Mouse (Mus musculus): ENCODE results near the gene Rpl34. TPM values are rescaled to one million over a fixed set of nuclear protein-coding genes. Genes with fewer than 3 reads are reported as not detected.

Rpl34 gene
- polyA plus RNA-seq, 1 experiment, result 1,847 TPM

GRCm38 (mm10) chr3:130757117-130757852 lies 27.1 kb upstream of the Rpl34 start:
- Histone ChIP-seq H3K27me3 (ENCODE audit: control insufficient read depth, insufficient read depth, insufficient read length) (no peaks in the 10 kb centered on the region), H3K4me2 (ENCODE audit: low read depth) (no peak overlapping the region), H3K79me2 (ENCODE audit: control insufficient read depth, insufficient read depth) (no peaks in the 10 kb centered on the region), H3K36me3 (ENCODE audit: control insufficient read depth, insufficient read depth) (no peaks in the 10 kb centered on the region), H3K4me3 (no peak overlapping the region), H3ac (ENCODE audit: control insufficient read depth, insufficient read length) (no peak overlapping the region)
- TF ChIP-seq SRF (IDR thresholded peaks at IDR 0.05; ENCODE audit: control insufficient read depth, insufficient read length, low read depth) (no peak), TCF3 (IDR thresholded peaks at IDR 0.05; ENCODE audit: insufficient read length, low read depth) (no peak), MYOG (IDR thresholded peaks at IDR 0.05; ENCODE audit: control insufficient read depth in 1 of 3, insufficient read depth in 1 of 3, insufficient read length in 2 of 3, low read depth in 2 of 3) (no peak), REST (IDR thresholded peaks at IDR 0.05; ENCODE audit: insufficient read depth, insufficient read length) (no peak), USF1 (IDR thresholded peaks at IDR 0.05; ENCODE audit: low read depth) (no peak), E2F4 (IDR thresholded peaks at IDR 0.05; ENCODE audit: insufficient read depth) (no peak), POLR2AphosphoS2 (IDR thresholded peaks at IDR 0.05; ENCODE audit: insufficient read length, low read depth) (no peak), CEBPB (IDR thresholded peaks at IDR 0.05; ENCODE audit: insufficient read depth, poor library complexity, severe bottlenecking) (no peak), POLR2A (IDR thresholded peaks at IDR 0.05; ENCODE audit: insufficient read length, low read depth) (no peak), MYOD1 (IDR thresholded peaks at IDR 0.05; ENCODE audit: control insufficient read depth in 1 of 3, insufficient read length in 2 of 3, low read depth in 2 of 3) (no peak), MAX (IDR thresholded peaks at IDR 0.05; ENCODE audit: low read depth) (no peak), TCF12 (IDR thresholded peaks at IDR 0.05; ENCODE audit: insufficient read depth, poor library complexity, severe bottlenecking) (no peak)

GRCm38 (mm10) chr3:130749206-130749605 lies 19.0 kb upstream of the Rpl34 start:
- no peaks in the 10 kb centered on the region for H3K36me3 ChIP-seq (ENCODE audit: control insufficient read depth, insufficient read depth)
- H3K27me3 ChIP-seq (ENCODE audit: control insufficient read depth, insufficient read depth, insufficient read length), result peaks cover 8% of the 10 kb centered on the region
- no peaks in the 10 kb centered on the region for H3K79me2 ChIP-seq (ENCODE audit: control insufficient read depth, insufficient read depth)
- no peak for TF ChIP-seq SRF (IDR thresholded peaks at IDR 0.05; ENCODE audit: control insufficient read depth, insufficient read length, low read depth)
- no peak for TF ChIP-seq MYOG (IDR thresholded peaks at IDR 0.05; ENCODE audit: control insufficient read depth in 1 of 3, insufficient read depth in 1 of 3, insufficient read length in 2 of 3, low read depth in 2 of 3)
- no peak overlapping the region for H3ac ChIP-seq (ENCODE audit: control insufficient read depth, insufficient read length)
- no peak overlapping the region for H3K4me3 ChIP-seq
- no peak overlapping the region for H3K4me2 ChIP-seq (ENCODE audit: low read depth)

- no peaks in the 10 kb centered on the region for H3K79me2 ChIP-seq (ENCODE audit: control insufficient read depth, insufficient read depth)
- H3K36me3 ChIP-seq (ENCODE audit: control insufficient read depth, insufficient read depth), result no peaks in the 10 kb centered on the region
- no peak overlapping the region for H3K4me2 ChIP-seq (ENCODE audit: low read depth)
- no peak overlapping the region for H3ac ChIP-seq (ENCODE audit: control insufficient read depth, insufficient read length)
- peaks cover 8% of the 10 kb centered on the region for H3K27me3 ChIP-seq (ENCODE audit: control insufficient read depth, insufficient read depth, insufficient read length)
- H3K4me3 ChIP-seq, result no peak overlapping the region
- TF ChIP-seq MYOD1 (IDR thresholded peaks at IDR 0.05; ENCODE audit: control insufficient read depth in 1 of 3, insufficient read length in 2 of 3, low read depth in 2 of 3) (no peak), CEBPB (IDR thresholded peaks at IDR 0.05; ENCODE audit: insufficient read depth, poor library complexity, severe bottlenecking) (no peak)
Observed at GRCm38 (mm10) chr3:130746673-130747619, 16.7 kb upstream of the Rpl34 start.

- no peak overlapping the region for H3K4me2 ChIP-seq (ENCODE audit: low read depth)
Observed at GRCm38 (mm10) chr3:130737652-130738361, 7.6 kb upstream of the Rpl34 start.

GRCm38 (mm10) chr3:130736758-130737157 lies 6.6 kb upstream of the Rpl34 start:
- no peaks in the 10 kb centered on the region for H3K27me3 ChIP-seq (ENCODE audit: control insufficient read depth, insufficient read depth, insufficient read length)
- H3K4me3 ChIP-seq, result no peak overlapping the region
- no peak overlapping the region for H3ac ChIP-seq (ENCODE audit: control insufficient read depth, insufficient read length)
- no peaks in the 10 kb centered on the region for H3K36me3 ChIP-seq (ENCODE audit: control insufficient read depth, insufficient read depth)
- TF ChIP-seq MYOG (IDR thresholded peaks at IDR 0.05; ENCODE audit: control insufficient read depth in 1 of 3, insufficient read depth in 1 of 3, insufficient read length in 2 of 3, low read depth in 2 of 3) (no peak), POLR2AphosphoS2 (IDR thresholded peaks at IDR 0.05; ENCODE audit: insufficient read length, low read depth) (no peak), MAX (IDR thresholded peaks at IDR 0.05; ENCODE audit: low read depth) (no peak), POLR2A (IDR thresholded peaks at IDR 0.05; ENCODE audit: insufficient read length, low read depth) (no peak), USF1 (IDR thresholded peaks at IDR 0.05; ENCODE audit: low read depth) (no peak), TCF12 (IDR thresholded peaks at IDR 0.05; ENCODE audit: insufficient read depth, poor library complexity, severe bottlenecking) (no peak), MYOD1 (IDR thresholded peaks at IDR 0.05; ENCODE audit: control insufficient read depth in 1 of 3, insufficient read length in 2 of 3, low read depth in 2 of 3) (no peak), REST (IDR thresholded peaks at IDR 0.05; ENCODE audit: insufficient read depth, insufficient read length) (no peak), SRF (IDR thresholded peaks at IDR 0.05; ENCODE audit: control insufficient read depth, insufficient read length, low read depth) (no peak)
- no peaks in the 10 kb centered on the region for H3K79me2 ChIP-seq (ENCODE audit: control insufficient read depth, insufficient read depth)
- no peak overlapping the region for H3K4me2 ChIP-seq (ENCODE audit: low read depth)

More at GRCm38 (mm10) chr3:130737652-130738361, 7.6 kb upstream of the Rpl34 start:
- Histone ChIP-seq H3K79me2 (ENCODE audit: control insufficient read depth, insufficient read depth) (no peaks in the 10 kb centered on the region), H3K27me3 (ENCODE audit: control insufficient read depth, insufficient read depth, insufficient read length) (no peaks in the 10 kb centered on the region), H3K36me3 (ENCODE audit: control insufficient read depth, insufficient read depth) (no peaks in the 10 kb centered on the region), H3K4me3 (no peak overlapping the region), H3ac (ENCODE audit: control insufficient read depth, insufficient read length) (no peak overlapping the region)
- TF ChIP-seq TCF12 (IDR thresholded peaks at IDR 0.05; ENCODE audit: insufficient read depth, poor library complexity, severe bottlenecking) (no peak), MYOD1 (IDR thresholded peaks at IDR 0.05; ENCODE audit: control insufficient read depth in 1 of 3, insufficient read length in 2 of 3, low read depth in 2 of 3) (no peak)
